Comparison of ENCODE assay signal across 7 mouse cellular contexts in genomic region chr13:109441401-109441973, GRCm38 (mm10).
DNase-seq lines count a peak whose midpoint lies in the region; ATAC-seq and TF ChIP-seq lines count a peak whose summit lies in the region.

No protein-coding gene starts in this region.

- TF ChIP-seq CTCF in forebrain, postnatal 0 days (IDR thresholded peaks at IDR 0.05; ENCODE audit: low read depth): no peak
- TF ChIP-seq CTCF in hindbrain, postnatal 0 days (IDR thresholded peaks at IDR 0.05; ENCODE audit: low read depth): no peak

- 8% methylated on average over 12 of the region's 12 CpGs for WGBS in forebrain, postnatal 0 days
- 5% methylated on average over 12 of the region's 12 CpGs for WGBS in hindbrain, postnatal 0 days
- WGBS in limb, embryonic 12.5 days: 29% methylated on average over 12 of the region's 12 CpGs
- WGBS in midbrain, embryonic 11.5 days: 49% methylated on average over 12 of the region's 12 CpGs

- no peaks in the 10 kb centered on the region for H3K27me3 ChIP-seq in forebrain, postnatal 0 days (ENCODE audit: insufficient read depth, low read length)
- no peaks in the 10 kb centered on the region for H3K27me3 ChIP-seq in hindbrain, postnatal 0 days (ENCODE audit: insufficient read depth, low read length)
- H3K27me3 ChIP-seq in limb, embryonic 12.5 days: no peaks in the 10 kb centered on the region
- no peaks in the 10 kb centered on the region for H3K27me3 ChIP-seq in midbrain, embryonic 11.5 days (ENCODE audit: control insufficient read depth, insufficient read depth, low read length)

- no peak overlapping the region for H3K27ac ChIP-seq in brown adipose tissue, adult 24 weeks (replicated peaks; ENCODE audit: low read depth, low read length)
- peak overlapping the region; percentile 95 for H3K27ac ChIP-seq in forebrain, postnatal 0 days (ENCODE audit: low read depth, low read length)
- H3K27ac ChIP-seq in hindbrain, postnatal 0 days: peak overlapping the region; percentile 91
- H3K27ac ChIP-seq in limb, embryonic 12.5 days: no peak overlapping the region
- H3K27ac ChIP-seq in midbrain, embryonic 11.5 days (ENCODE audit: low read depth, low read length): 0 out of 2 replicates have a peak overlapping the region, but pooled peaks have one; percentile 61

- peak; percentile 36 for ATAC-seq in forebrain, postnatal 0 days
- no peak for ATAC-seq in hindbrain, postnatal 0 days
- ATAC-seq in limb, embryonic 12.5 days (ENCODE audit: insufficient number of reproducible peaks, insufficient read depth, low FRiP score, low TSS enrichment, low read depth): no peak
- no peak for ATAC-seq in midbrain, embryonic 11.5 days (ENCODE audit: low FRiP score)

- H3K9me3 ChIP-seq in forebrain, postnatal 0 days (ENCODE audit: low read length): no peaks in the 10 kb centered on the region
- no peaks in the 10 kb centered on the region for H3K9me3 ChIP-seq in hindbrain, postnatal 0 days (ENCODE audit: low read length)
- no peaks in the 10 kb centered on the region for H3K9me3 ChIP-seq in limb, embryonic 12.5 days
- no peaks in the 10 kb centered on the region for H3K9me3 ChIP-seq in midbrain, embryonic 11.5 days (ENCODE audit: control insufficient read depth, low read length)

- DNase-seq in adrenal gland, postnatal 10 days: peak; percentile 23
- peak; percentile 75 for DNase-seq in forebrain, postnatal 0 days
- DNase-seq in hindbrain, postnatal 0 days (ENCODE audit: low spot score): peak; percentile 69
- DNase-seq in midbrain, embryonic 11.5 days (ENCODE audit: low spot score, missing footprints): peak; percentile 91
- DNase-seq in urinary bladder, postnatal 36 days (ENCODE audit: low spot score in 2 of 2): peak; percentile 11 to 20

- no peaks in the 10 kb centered on the region for H3K36me3 ChIP-seq in forebrain, postnatal 0 days (ENCODE audit: insufficient read depth)
- H3K36me3 ChIP-seq in hindbrain, postnatal 0 days (ENCODE audit: insufficient read depth, low read length): no peaks in the 10 kb centered on the region
- H3K36me3 ChIP-seq in limb, embryonic 12.5 days: no peaks in the 10 kb centered on the region
- H3K36me3 ChIP-seq in midbrain, embryonic 11.5 days (ENCODE audit: control insufficient read depth, insufficient read depth, low read length): no peaks in the 10 kb centered on the region

- H3K4me2 ChIP-seq in forebrain, postnatal 0 days (ENCODE audit: low read depth): peak overlapping the region; percentile 71
- peak overlapping the region; percentile 73 for H3K4me2 ChIP-seq in hindbrain, postnatal 0 days (ENCODE audit: low read depth, low read length)
- H3K4me2 ChIP-seq in limb, embryonic 12.5 days: peak overlapping the region; percentile 75
- peak overlapping the region; percentile 62 for H3K4me2 ChIP-seq in midbrain, embryonic 11.5 days

- peak overlapping the region; percentile 77 for H3K9ac ChIP-seq in forebrain, postnatal 0 days
- peak overlapping the region; percentile 69 for H3K9ac ChIP-seq in hindbrain, postnatal 0 days (replicated peaks; ENCODE audit: low read length)
- no peak overlapping the region for H3K9ac ChIP-seq in limb, embryonic 12.5 days (replicated peaks)
- peak overlapping the region; percentile 67 for H3K9ac ChIP-seq in midbrain, embryonic 11.5 days (ENCODE audit: low read length)

- H3K4me3 ChIP-seq in brown adipose tissue, adult 24 weeks (ENCODE audit: insufficient read depth, low read depth, low read length): peak overlapping the region; percentile 70
- peak overlapping the region; percentile 67 for H3K4me3 ChIP-seq in forebrain, postnatal 0 days (ENCODE audit: low read depth, low read length)
- peak overlapping the region; percentile 68 for H3K4me3 ChIP-seq in hindbrain, postnatal 0 days (ENCODE audit: low read length)
- peak overlapping the region; percentile 52 for H3K4me3 ChIP-seq in limb, embryonic 12.5 days (replicated peaks)
- H3K4me3 ChIP-seq in midbrain, embryonic 11.5 days (ENCODE audit: low read depth, low read length): peak overlapping the region; percentile 42

- no peaks in the 10 kb centered on the region for H3K4me1 ChIP-seq in brown adipose tissue, adult 24 weeks (ENCODE audit: control insufficient read depth, insufficient read depth, insufficient read length, low read length)
- H3K4me1 ChIP-seq in forebrain, postnatal 0 days (ENCODE audit: insufficient read depth): peaks cover 24% of the 10 kb centered on the region
- H3K4me1 ChIP-seq in hindbrain, postnatal 0 days (ENCODE audit: insufficient read depth, low read length): peaks cover 13% of the 10 kb centered on the region
- H3K4me1 ChIP-seq in limb, embryonic 12.5 days (replicated peaks): 0 out of 2 replicates have a peak, but pooled peaks cover 8% of the 10 kb centered on the region
- H3K4me1 ChIP-seq in midbrain, embryonic 11.5 days (ENCODE audit: control insufficient read depth, insufficient read depth, low read length): no peaks in the 10 kb centered on the region

Comparison
In these comparisons a context has a peak if more than half of its experiments do, and no peak if none do; other contexts are left out.
1. DNase-seq: peak in every context shown above with its lines; median percentile 91 in midbrain, embryonic 11.5 days; 75 in forebrain, postnatal 0 days; 69 in hindbrain, postnatal 0 days; 23 in adrenal gland, postnatal 10 days; 16 in urinary bladder, postnatal 36 days.
2. H3K27ac ChIP-seq: peak in forebrain, postnatal 0 days (single experiment), hindbrain, postnatal 0 days (single experiment) and midbrain, embryonic 11.5 days (single experiment); none in brown adipose tissue, adult 24 weeks (single experiment) and limb, embryonic 12.5 days (single experiment).
3. Peak in every context shown above with its lines, with median percentiles within 50 percentile points of each other: H3K4me3 ChIP-seq and H3K4me2 ChIP-seq.